Mouse (Mus musculus) left cerebral cortex, adult 9 months (tissue): ENCODE data around the gene Gm21954.

Source experiments
- DNase-seq, 2 experiments: peaks; one replicate each; pipeline ENCODE4 v3.0.0; 2022; ENCODE audit warnings: low spot score in 2 of 2

Gm21954 gene

GRCm38 (mm10) chr3:55472110-55472509 is at the start of gene Gm21954:
Gm21954 (minus strand) TSS chr3:55472210.
- no peak for DNase-seq

GRCm38 (mm10) chr3:55521776-55522175 is 49.8 kb upstream of the Gm21954 start:
- no peak for DNase-seq

- peak in 1 of 2 experiments; percentile 80 for DNase-seq
Measured at GRCm38 (mm10) chr3:55520240-55521180, 48.5 kb upstream of the Gm21954 start.

- DNase-seq = no peak
Measured at GRCm38 (mm10) chr3:55517454-55518014, 45.5 kb upstream of the Gm21954 start.

- no peak for DNase-seq
Measured at GRCm38 (mm10) chr3:55515966-55516365, 44.0 kb upstream of the Gm21954 start.

DNA sequence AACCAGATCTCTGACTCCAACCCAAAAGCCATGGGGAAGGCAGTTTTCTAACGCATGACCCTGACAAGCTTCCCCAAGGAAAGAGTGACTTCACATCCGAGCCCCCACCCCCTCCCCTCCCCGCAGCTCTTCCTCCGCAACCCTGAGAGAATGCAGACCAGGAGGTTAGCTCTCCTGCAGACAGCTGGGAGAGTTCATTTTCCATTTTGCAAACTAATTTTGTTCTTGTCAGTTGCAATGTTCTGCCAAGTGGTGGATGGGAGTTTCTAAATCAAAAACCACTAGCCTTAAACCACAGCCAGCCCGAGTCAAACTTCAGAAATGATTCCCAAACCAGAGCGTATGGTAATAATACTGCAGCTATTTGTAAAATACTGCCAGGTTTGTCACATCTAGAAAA is 39.6 kb upstream of the Gm21954 start:
- no peak for DNase-seq

- DNase-seq = no peak
Measured at GRCm38 (mm10) chr3:55510198-55510597, 38.2 kb upstream of the Gm21954 start.

DNA sequence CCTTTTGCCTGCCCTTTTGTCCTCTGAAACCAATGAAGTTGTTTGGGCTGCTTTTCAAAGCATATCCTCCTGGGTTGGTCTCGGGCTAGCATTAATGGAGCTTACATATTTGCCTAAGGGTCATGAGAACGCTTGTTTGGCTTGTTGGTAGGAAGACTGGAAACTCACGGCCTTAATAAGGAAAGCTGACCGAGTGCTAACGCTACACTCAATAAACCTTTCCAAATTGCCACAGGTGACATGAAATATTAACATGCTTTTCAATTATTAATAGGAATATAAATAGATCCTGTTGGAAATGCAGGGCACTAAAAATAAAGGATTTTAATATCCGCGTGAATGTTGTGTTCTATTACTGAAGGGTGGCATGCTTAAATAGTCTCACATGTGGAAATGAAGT is 27.3 kb upstream of the Gm21954 start:
- no peak for DNase-seq

DNA sequence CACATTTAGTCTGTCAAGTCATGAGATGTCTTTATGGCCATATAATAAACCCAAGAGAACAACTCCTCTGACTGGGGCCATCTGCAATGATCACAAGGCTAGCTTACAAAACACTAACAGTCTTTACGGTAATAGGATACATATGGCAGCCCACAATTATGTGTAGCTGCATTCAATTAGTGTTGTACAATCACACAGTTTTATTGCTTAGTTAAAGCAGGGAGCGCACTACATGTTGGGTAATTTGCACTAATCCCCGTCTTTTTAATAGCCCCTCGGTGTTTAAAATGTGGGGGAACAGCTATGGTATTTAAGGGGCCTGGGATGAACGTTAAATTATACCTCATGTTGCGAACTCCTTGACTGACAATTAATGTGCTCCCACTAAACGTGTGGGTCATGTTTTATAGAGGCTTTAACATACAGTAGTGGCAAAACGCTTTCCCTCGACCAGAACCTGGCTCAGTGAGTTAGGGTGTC is 24.5 kb upstream of the Gm21954 start:
- DNase-seq = no peak

DNA sequence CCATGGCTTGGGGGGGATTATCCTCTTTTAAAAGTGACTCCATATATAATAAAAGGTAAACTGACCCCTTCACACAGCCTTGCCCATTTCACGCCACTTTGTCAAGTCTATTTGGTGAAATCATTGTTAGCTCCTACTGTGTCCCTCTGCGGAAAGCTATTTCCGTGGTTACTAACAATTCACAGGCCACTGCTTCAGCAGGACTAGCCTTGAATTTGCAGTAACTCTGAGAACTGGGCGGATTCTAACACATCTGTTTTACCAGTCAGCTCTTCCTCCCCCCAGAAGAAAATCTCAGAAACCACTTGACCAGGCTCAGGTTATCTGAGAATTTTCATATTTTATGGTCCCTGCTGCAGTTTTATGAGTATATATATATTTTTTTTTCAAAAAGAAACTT is 23.9 kb upstream of the Gm21954 start:
- DNase-seq = no peak

- DNase-seq = no peak
Measured at GRCm38 (mm10) chr3:55495231-55495630, 23.2 kb upstream of the Gm21954 start.

- no peak for DNase-seq
Measured at GRCm38 (mm10) chr3:55494348-55494747, 22.3 kb upstream of the Gm21954 start.

GRCm38 (mm10) chr3:55492021-55492420 is 20.0 kb upstream of the Gm21954 start:
- no peak for DNase-seq

DNA sequence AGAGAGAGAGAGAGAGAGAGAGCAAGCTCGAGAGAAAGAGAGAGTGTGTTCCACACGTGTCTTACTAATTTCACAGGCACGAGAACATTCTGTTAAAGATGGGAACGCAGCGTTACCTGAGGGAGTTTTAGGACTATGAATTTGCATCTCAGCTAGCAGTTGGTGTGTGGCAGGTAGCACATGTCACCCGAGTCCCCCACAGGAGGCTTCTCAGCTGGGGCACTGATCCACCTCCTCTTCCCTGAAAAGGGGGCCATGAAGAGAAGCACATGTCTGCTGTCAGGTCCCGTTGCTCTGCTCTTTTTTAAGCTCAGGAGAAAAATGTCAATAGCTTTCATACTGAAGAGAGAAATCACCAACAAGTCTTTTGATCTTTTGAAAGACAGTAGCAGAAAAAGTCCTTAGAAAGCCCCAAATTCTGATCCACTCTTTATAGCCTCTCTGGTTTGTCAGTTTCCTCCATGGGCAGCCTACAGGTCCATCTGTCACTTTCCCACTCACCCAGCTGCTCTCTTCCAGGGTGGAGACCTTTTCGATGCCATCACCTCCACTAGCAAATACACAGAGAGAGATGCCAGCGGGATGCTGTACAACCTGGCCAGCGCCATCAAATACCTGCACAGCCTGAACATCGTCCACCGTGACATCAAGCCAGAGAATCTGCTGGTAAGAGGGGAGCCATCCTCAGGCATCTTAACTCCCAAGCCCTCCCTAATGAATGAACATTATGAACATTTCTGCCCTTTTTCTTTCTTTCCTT is 17.4 kb upstream of the Gm21954 start:
- DNase-seq = no peak

GRCm38 (mm10) chr3:55483328-55483727 is 11.3 kb upstream of the Gm21954 start:
- no peak for DNase-seq

GRCm38 (mm10) chr3:55481140-55481539 is 9.1 kb upstream of the Gm21954 start:
- DNase-seq = no peak

- no peak for DNase-seq
Measured at GRCm38 (mm10) chr3:55479306-55479705, 7.3 kb upstream of the Gm21954 start.

- peak; percentile 68 to 91 for DNase-seq
Measured at GRCm38 (mm10) chr3:55476694-55477093, 4.7 kb upstream of the Gm21954 start.

DNA sequence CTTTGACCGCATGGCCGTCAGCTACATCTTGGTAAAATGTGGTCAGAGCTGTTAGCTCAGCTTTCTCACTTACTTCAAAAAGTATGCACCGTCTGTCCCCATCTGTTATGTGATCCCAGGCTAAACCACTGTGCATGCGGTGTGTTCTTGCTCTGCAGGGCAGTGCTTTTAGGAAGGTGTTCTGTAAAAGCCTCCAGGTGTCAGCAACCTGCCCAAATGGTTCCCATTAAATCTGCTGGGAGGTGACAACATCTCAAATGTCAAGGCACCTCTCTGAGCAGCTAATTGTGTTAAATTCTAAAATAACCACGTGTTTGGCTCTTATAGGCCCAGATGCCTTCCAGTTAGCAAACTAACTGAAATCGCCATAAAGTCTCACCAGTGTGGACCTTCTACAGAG is 1.1 kb upstream of the Gm21954 start:
- DNase-seq = no peak

- DNase-seq = peak in 1 of 2 experiments; percentile 71
Measured at GRCm38 (mm10) chr3:55466348-55466747, 5.7 kb downstream of the Gm21954 start.

DNA sequence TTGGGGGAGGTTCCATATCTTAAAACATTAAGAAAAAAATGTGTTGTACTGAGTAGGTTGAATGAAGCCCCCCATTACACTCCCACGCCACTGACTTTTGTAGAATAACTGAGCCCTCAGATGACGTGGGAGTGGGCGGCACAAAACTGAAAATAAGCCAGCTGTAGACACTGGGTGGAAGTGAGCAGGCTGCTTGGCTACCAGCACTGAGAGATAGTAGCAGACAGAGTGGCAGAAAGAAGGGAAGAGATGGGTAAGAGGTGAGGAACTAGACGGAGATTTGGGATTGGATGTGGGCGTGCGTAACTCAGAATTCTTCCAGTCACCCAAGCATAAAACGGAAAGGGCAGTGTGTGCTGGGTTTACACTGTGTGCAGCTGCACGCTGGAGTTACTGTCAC is 6.2 kb downstream of the Gm21954 start:
- DNase-seq = peak in 1 of 2 experiments; percentile 66

DNA sequence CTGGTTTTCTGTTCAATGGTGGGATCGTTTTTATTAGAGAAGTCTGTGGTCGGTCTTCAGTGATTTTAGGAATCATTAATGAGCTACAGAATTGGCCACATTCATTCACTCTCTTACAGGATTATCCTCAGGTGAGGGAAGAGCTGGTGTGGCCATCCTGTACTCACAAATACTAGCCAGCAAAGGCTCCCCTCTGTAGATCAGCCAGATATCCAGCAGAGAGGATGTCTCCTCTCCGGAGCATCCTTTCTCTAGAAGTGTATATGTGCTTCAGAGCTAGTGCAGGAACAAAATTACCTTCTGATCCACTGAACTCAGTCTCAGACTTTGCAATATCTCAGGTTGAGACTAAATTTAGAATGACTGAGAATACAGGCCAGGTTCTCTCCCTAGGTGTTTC is 7.8 kb downstream of the Gm21954 start:
- no peak for DNase-seq
